Mouse (Mus musculus) stomach, embryonic 16.5 days (tissue): Measurements from ENCODE around the gene Rgs6. TPM values are rescaled to one million over a fixed set of nuclear protein-coding genes. Genes with fewer than 3 reads are reported as not detected.

Experiments used
- ATAC-seq: fragments of 200-750 bp; cut with Nextera tagmentation; 2 replicates; pipeline ENCODE4 v1.8.0; 2017; ENCODE audit warnings: moderate number of reproducible peaks, moderate TSS enrichment; ENCODE audit not compliant: insufficient read depth, low FRiP score
- H3K27ac ChIP-seq: fragments of 300-500 bp; sonication (generic); 2 replicates; pipeline ENCODE4 v1.5.1; 2014; ENCODE audit warnings: low read length
- H3K27me3 ChIP-seq: fragments of 300-500 bp; sonication (generic); 2 replicates; pipeline ENCODE4 v1.6.1; 2014; ENCODE audit warnings: low read length, control low read depth, mixed read lengths; ENCODE audit not compliant: control insufficient read depth, insufficient read depth
- H3K36me3 ChIP-seq: fragments of 300-500 bp; sonication (generic); 2 replicates; pipeline ENCODE4 v1.6.1; 2014; ENCODE audit warnings: low read length; ENCODE audit not compliant: control insufficient read depth, insufficient read depth
- H3K4me1 ChIP-seq: fragments of 300-500 bp; sonication (generic); 2 replicates; pipeline ENCODE4 v1.6.1; 2014; ENCODE audit warnings: low read length, control low read depth, mixed read lengths; ENCODE audit not compliant: control insufficient read depth, insufficient read depth
- H3K4me2 ChIP-seq: fragments of 300-500 bp; sonication (generic); 2 replicates; pipeline ENCODE4 v1.6.1; 2014; ENCODE audit warnings: low read depth, low read length, mixed read lengths
- H3K4me3 ChIP-seq: fragments of 300-500 bp; sonication (generic); replicated peaks from 2 replicates; pipeline ENCODE4 v1.5.1; 2014; ENCODE audit warnings: mild to moderate bottlenecking, low read length
- H3K9ac ChIP-seq: fragments of 300-500 bp; sonication (generic); 2 replicates; pipeline ENCODE4 v1.6.1; 2014; ENCODE audit warnings: low read length
- H3K9me3 ChIP-seq: fragments of 300-500 bp; sonication (generic); replicated peaks from 2 replicates; pipeline ENCODE4 v1.6.1; 2016; ENCODE audit warnings: low read length, control low read depth; ENCODE audit not compliant: control insufficient read depth
- WGBS: fragments of 180-500 bp; shearing (Covaris S2); extraction: QIAGEN DNeasy Blood & Tissue Kit; methylation state at CpG from one replicate; pipeline ENCODE4 v1.1.7; 2014; 5-methylcytosine and 5-hydroxymethylcytosine counted together
- polyA plus RNA-seq: library from polyadenylated mRNA; unstranded; fragments of >200 nt; fragmentation: Nextera tagmentation; extraction: Ambion mirVana; gene quantifications from 2 replicates; pipeline ENCODE4 v1.2.1, GENCODE M21; 2015

The Rgs6 gene
- polyA plus RNA-seq, 1 experiment from 2014 or later: 1.5 TPM

DNA sequence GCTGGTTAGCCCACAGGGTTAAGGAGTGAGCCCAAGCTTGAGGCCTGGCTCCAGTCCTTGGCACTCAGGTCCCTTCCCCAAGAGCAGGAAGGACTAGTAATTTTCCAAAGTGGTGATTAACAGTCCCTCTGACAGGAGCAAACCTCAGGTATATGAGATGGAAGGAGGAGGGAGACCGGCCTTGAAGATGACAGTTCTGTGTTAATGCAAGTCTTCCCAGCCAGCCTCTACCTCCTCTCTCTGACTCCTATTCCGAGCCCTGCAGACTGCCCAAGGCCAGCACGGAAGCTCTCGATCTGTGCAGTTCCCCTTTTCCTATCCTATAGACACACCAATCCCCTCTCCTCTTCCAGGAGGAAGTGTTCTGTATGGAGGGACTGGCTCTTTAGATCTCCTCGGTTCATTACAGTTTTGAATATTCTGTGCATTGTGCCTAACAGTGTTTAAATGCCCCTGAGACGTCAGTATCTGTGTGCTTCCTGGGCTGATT is 485.8 kb downstream of the Rgs6 start:
- H3K9ac ChIP-seq: no peak overlapping the region
- WGBS: 74% methylated on average over 6 of the region's 6 CpGs
- H3K36me3 ChIP-seq: no peaks in the 10 kb centered on the region
- no peak overlapping the region for H3K4me3 ChIP-seq
- H3K4me2 ChIP-seq: no peak overlapping the region
- peak overlapping the region; percentile 46 for H3K27ac ChIP-seq
- no peak; the same call in 1 of the 2 replicates for ATAC-seq
- no peaks in the 10 kb centered on the region for H3K9me3 ChIP-seq
- H3K4me1 ChIP-seq: peaks cover 16% of the 10 kb centered on the region
- H3K27me3 ChIP-seq: no peaks in the 10 kb centered on the region

DNA sequence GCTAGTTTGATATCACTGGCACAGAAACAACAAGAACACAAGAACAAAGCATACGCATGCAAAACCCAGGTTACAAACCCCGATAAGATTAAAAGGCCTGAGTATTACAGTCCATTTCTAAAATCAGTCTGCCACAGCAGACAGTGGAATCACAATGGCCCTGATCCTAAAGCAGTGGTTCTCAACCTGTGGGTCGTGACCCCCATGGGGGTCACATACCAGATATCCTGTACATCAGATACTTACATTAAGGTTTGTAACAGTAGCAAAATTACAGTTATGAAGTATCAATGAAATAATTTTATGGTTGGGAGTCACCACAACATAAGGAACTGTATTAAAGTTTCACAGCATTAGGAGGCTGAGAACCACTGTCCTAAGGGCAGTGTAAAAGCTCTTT is 488.1 kb downstream of the Rgs6 start:
- H3K4me2 ChIP-seq: no peak overlapping the region
- no peak overlapping the region for H3K27ac ChIP-seq
- WGBS: 87% methylated on average over 3 of the region's 3 CpGs
- no peaks in the 10 kb centered on the region for H3K36me3 ChIP-seq
- H3K4me1 ChIP-seq: peaks cover 16% of the 10 kb centered on the region
- H3K9me3 ChIP-seq: no peaks in the 10 kb centered on the region
- no peaks in the 10 kb centered on the region for H3K27me3 ChIP-seq
- ATAC-seq: no peak
- no peak overlapping the region for H3K4me3 ChIP-seq
- no peak overlapping the region for H3K9ac ChIP-seq

DNA sequence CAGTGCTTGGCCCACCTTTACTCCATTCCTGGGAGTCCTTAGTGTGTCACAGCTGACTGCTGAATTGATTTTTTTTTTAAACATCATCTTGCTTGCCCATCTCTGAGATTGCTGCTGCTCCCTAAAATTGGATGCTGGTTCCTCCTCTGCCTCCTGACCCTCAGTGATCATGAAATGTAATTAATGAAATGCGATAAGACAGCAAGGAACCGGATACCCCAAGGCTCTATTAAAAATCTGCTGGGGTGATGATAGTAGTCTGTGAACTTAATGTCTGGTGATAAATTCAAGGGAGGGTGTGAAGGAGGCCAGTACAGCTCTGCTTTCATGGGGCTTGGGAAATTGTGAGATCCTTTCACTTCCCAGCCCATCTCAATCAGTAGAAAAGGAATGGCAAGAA is 489.4 kb downstream of the Rgs6 start:
- no peaks in the 10 kb centered on the region for H3K9me3 ChIP-seq
- peaks cover 13% of the 10 kb centered on the region for H3K4me1 ChIP-seq
- H3K9ac ChIP-seq: no peak overlapping the region
- H3K4me3 ChIP-seq: no peak overlapping the region
- H3K27me3 ChIP-seq: no peaks in the 10 kb centered on the region
- 85% methylated on average over 2 of the region's 2 CpGs for WGBS
- no peak for ATAC-seq
- H3K4me2 ChIP-seq: no peak overlapping the region
- no peaks in the 10 kb centered on the region for H3K36me3 ChIP-seq
- H3K27ac ChIP-seq: no peak overlapping the region

DNA sequence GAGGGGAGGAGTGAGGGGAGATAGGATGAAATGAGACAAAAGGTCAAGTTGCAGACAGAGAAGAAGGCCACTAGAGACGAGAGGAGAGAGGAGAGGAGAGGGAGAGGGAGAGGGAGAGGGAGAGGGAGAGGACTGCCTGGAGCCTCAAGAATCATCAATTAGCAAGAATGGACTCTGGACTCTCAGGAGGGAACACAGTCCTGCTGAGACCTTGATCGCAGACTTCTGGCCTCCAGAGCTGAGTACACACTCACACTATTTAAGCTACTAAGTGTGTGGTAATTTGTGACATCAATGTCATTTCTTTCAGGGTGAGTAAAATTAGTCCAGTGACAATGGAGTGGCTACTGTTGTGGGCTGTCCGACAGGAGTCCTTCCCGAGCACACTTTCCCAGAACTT is 495.3 kb downstream of the Rgs6 start:
- Histone ChIP-seq H3K27me3 (no peaks in the 10 kb centered on the region), H3K36me3 (no peaks in the 10 kb centered on the region), H3K9me3 (no peaks in the 10 kb centered on the region), H3K27ac (no peak overlapping the region), H3K9ac (no peak overlapping the region), H3K4me1 (peaks cover 7% of the 10 kb centered on the region; the same call in 1 of the 2 replicates), H3K4me2 (no peak overlapping the region), H3K4me3 (no peak overlapping the region)
- ATAC-seq: no peak
- WGBS: 82% methylated on average over 3 of the region's 4 CpGs

DNA sequence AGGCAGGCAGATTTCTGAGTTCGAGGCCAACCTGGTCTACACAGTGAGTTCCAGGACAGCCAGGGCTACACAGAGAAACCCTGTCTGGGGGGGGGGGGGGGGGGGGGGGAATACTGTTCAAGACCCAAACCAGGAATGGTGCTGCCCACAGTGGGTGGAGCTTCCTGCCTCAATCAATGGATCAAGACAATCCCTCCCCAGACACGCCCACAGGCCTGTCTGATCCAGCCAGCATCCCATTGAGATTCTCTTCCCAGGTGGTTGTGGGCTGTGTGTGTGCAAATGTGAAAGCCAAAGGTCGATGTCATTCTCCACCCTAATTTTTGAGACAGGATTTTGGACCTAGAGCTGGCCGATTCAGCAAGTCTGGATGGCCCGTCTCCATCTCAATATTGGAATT is 496.5 kb downstream of the Rgs6 start:
- WGBS: 88% methylated on average over 5 of the region's 5 CpGs
- no peak overlapping the region for H3K4me2 ChIP-seq
- H3K4me3 ChIP-seq: no peak overlapping the region
- H3K27me3 ChIP-seq: no peaks in the 10 kb centered on the region
- ATAC-seq: no peak
- H3K4me1 ChIP-seq: peaks cover 10% of the 10 kb centered on the region; the same call in 1 of the 2 replicates
- H3K36me3 ChIP-seq: no peaks in the 10 kb centered on the region
- no peaks in the 10 kb centered on the region for H3K9me3 ChIP-seq
- H3K27ac ChIP-seq: no peak overlapping the region
- H3K9ac ChIP-seq: no peak overlapping the region

DNA sequence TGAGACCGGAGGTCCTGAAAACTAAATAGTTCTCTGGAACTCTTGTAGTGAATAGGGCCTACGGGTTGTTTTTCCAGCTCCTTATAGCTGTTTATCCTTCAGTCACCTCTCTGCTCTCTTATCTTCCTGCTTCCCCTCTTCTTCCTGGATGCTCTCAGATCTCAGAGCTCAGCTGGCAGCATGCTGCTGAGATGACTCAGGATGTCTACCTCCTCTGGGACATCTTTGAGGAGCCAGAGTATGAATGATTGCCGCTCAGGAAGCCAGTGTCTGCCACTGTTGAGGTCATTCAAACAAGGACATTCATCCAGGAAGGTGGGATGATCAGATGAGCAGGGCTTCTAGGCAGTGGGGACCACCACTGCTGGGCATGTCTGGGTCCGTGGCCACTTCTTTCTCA is 498.9 kb downstream of the Rgs6 start:
- 81% methylated on average over 4 of the region's 4 CpGs for WGBS
- H3K4me1 ChIP-seq: peaks cover 10% of the 10 kb centered on the region; the same call in 1 of the 2 replicates
- H3K9me3 ChIP-seq: no peaks in the 10 kb centered on the region
- no peaks in the 10 kb centered on the region for H3K36me3 ChIP-seq
- H3K4me3 ChIP-seq: no peak overlapping the region
- no peak overlapping the region for H3K9ac ChIP-seq
- H3K27ac ChIP-seq: peak overlapping the region; percentile 11; the same call in 1 of the 2 replicates
- no peak overlapping the region for H3K4me2 ChIP-seq
- no peak for ATAC-seq
- no peaks in the 10 kb centered on the region for H3K27me3 ChIP-seq

DNA sequence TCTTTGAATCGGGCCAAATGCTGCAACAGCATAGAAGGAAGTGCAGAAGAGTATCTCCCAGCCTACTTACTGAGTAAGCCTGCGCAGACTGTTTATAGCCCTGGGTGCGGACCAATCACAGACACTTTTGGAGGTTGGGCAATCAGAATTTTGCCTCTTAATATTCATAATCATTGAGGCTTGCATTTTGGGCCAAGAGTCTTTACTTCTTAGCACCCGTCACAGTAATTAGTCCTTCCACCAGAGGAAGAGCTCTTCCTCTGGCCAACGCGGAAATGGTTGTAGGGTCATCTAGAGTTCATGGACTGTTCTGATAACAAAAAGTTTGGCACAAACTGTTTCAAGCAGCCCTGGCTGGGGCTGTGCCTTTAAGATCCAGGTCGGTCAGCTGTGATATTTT is 499.5 kb downstream of the Rgs6 start:
- Histone ChIP-seq H3K4me3 (no peak overlapping the region), H3K9me3 (no peaks in the 10 kb centered on the region), H3K4me1 (peaks cover 10% of the 10 kb centered on the region; the same call in 1 of the 2 replicates), H3K36me3 (no peaks in the 10 kb centered on the region), H3K9ac (no peak overlapping the region), H3K4me2 (no peak overlapping the region), H3K27me3 (no peaks in the 10 kb centered on the region), H3K27ac (0 out of 2 replicates have a peak overlapping the region, but pooled peaks have one; percentile 11)
- 40% methylated on average over 7 of the region's 7 CpGs for WGBS
- no peak; the same call in 1 of the 2 replicates for ATAC-seq

DNA sequence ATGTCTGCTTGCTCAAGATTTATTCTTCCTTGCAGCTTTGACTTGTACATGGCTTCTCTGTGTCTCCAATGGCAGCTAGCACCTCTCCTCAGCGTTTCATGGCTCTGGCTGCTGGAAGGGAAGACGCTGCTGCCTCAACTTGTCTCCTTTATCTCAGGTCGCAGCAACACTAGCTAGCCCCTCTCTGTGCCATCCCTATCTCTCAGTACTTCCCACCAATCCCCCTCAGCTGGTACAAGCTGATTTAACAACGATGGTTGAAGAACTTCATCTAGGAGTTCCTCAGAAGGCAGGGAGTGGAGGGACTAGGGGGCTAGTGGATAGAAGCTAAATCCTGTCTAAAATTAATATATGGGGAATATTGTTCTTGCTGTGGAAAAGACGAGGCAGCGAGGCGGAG is 503.9 kb downstream of the Rgs6 start:
- no peak overlapping the region for H3K27ac ChIP-seq
- no peak overlapping the region for H3K9ac ChIP-seq
- H3K27me3 ChIP-seq: no peaks in the 10 kb centered on the region
- H3K9me3 ChIP-seq: no peaks in the 10 kb centered on the region
- no peak overlapping the region for H3K4me3 ChIP-seq
- H3K4me1 ChIP-seq: peaks cover 10% of the 10 kb centered on the region; the same call in 1 of the 2 replicates
- no peak overlapping the region for H3K4me2 ChIP-seq
- WGBS: 76% methylated on average over 7 of the region's 7 CpGs
- H3K36me3 ChIP-seq: no peaks in the 10 kb centered on the region
- no peak for ATAC-seq

DNA sequence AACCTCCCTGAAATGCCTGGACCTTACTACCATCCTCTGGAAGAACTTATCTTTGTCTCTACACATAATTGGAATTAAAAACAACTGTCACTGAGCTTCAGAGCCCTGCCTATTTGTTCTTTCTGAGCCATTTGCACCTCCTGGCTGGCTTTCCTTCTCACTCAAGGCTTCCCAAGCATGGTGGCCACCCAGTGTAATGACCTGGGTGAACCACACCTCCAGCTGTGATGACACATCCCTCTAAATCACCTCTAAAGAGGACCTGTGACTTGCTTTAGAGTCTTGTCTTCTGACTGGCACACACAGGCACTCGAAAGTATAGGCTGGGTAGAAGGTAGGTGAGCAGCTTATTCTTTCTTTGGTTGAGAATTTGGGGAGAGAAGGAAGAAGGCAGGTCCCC is 509.7 kb downstream of the Rgs6 start:
- 70% methylated on average over 1 of the region's 1 CpGs for WGBS
- Histone ChIP-seq H3K4me1 (no peaks in the 10 kb centered on the region), H3K27ac (no peak overlapping the region), H3K4me3 (no peak overlapping the region), H3K4me2 (no peak overlapping the region), H3K9ac (no peak overlapping the region), H3K36me3 (no peaks in the 10 kb centered on the region), H3K9me3 (no peaks in the 10 kb centered on the region), H3K27me3 (no peaks in the 10 kb centered on the region)
- no peak for ATAC-seq
